ENCODE assay signal across 9 mouse cellular contexts in genomic region chr19:57816221-57816996, GRCm38 (mm10).
DNase-seq lines count a peak whose midpoint lies in the region; ATAC-seq and TF ChIP-seq lines count a peak whose summit lies in the region.
"Had no signal": no experiment of that assay in that cellular context is flagged by ENCODE, and none has a peak within 500 bp of the region (broad histone marks: within the 10 kb centered on the region; RNA-seq: fewer than 3 reads in every experiment).

No protein-coding gene starts in this region.

- 79% methylated on average over 17 of the region's 17 CpGs for WGBS in hindbrain, postnatal 0 days

- peak; percentile 65; the same call in 1 of the 2 replicates for ATAC-seq in common myeloid progenitor, adult 5-6 weeks (replicated peaks; ENCODE audit: low read depth, poor library complexity, severe bottlenecking)
- 0 out of 2 replicates have a peak, but pooled peaks have one; percentile 69 for ATAC-seq in hindbrain, postnatal 0 days
- ATAC-seq in erythroid progenitor cell, adult 5-6 weeks (replicated peaks; ENCODE audit: low FRiP score, poor library complexity, severe bottlenecking) = no peak

- no peak overlapping the region for H3K27ac ChIP-seq in hindbrain, postnatal 0 days
- H3K27ac ChIP-seq: limb, embryonic 13.5 days had no signal

- no peaks in the 10 kb centered on the region for H3K36me3 ChIP-seq in E14TG2a.4 (ENCODE audit: insufficient read depth, low read length)
- H3K36me3 ChIP-seq in hindbrain, postnatal 0 days (ENCODE audit: insufficient read depth, low read length) = no peaks in the 10 kb centered on the region
- H3K36me3 ChIP-seq: limb, embryonic 13.5 days had no signal

- peak; percentile 61 for TF ChIP-seq CTCF in E14TG2a.4 (conservative IDR thresholded peaks at IDR 0.05; ENCODE audit: low read length)
- peak; percentile 91 for TF ChIP-seq CTCF in hindbrain, postnatal 0 days (IDR thresholded peaks at IDR 0.05; ENCODE audit: low read depth)

- H3K4me1 ChIP-seq in E14TG2a.4 (replicated peaks; ENCODE audit: low read depth, low read length) = no peaks in the 10 kb centered on the region
- no peaks in the 10 kb centered on the region for H3K4me1 ChIP-seq in hindbrain, postnatal 0 days (ENCODE audit: insufficient read depth, low read length)
- H3K4me1 ChIP-seq: limb, embryonic 13.5 days had no signal

- H3K9ac ChIP-seq in hindbrain, postnatal 0 days (replicated peaks; ENCODE audit: low read length) = no peak overlapping the region
- H3K9ac ChIP-seq: limb, embryonic 13.5 days had no signal

- H3K27me3 ChIP-seq in E14TG2a.4 (ENCODE audit: insufficient read depth, low read length) = no peaks in the 10 kb centered on the region
- H3K27me3 ChIP-seq in hindbrain, postnatal 0 days (ENCODE audit: insufficient read depth, low read length) = no peaks in the 10 kb centered on the region
- H3K27me3 ChIP-seq: limb, embryonic 13.5 days had no signal

- DNase-seq in gastrocnemius, adult 18-20 months (ENCODE audit: low spot score) = peak; percentile 5
- no peak for DNase-seq in gastrocnemius, adult 8-10 months (ENCODE audit: low spot score in 2 of 2)
- peak; percentile 86 for DNase-seq in hindbrain, postnatal 0 days (ENCODE audit: low spot score)
- DNase-seq in left cerebral cortex, postnatal 36 days (ENCODE audit: low spot score in 2 of 2) = peak; percentile 25 to 44
- peak; percentile 75 for DNase-seq in retina, postnatal 1 day

- H3K9me3 ChIP-seq in E14TG2a.4 (ENCODE audit: low read length) = no peaks in the 10 kb centered on the region
- no peaks in the 10 kb centered on the region for H3K9me3 ChIP-seq in hindbrain, postnatal 0 days (ENCODE audit: low read length)
- H3K9me3 ChIP-seq: limb, embryonic 13.5 days had no signal

- H3K4me2 ChIP-seq in hindbrain, postnatal 0 days (ENCODE audit: low read depth, low read length) = no peak overlapping the region
- H3K4me2 ChIP-seq: limb, embryonic 13.5 days had no signal

- intact Hi-C loops in left cerebral cortex, postnatal 36 days (cut with DNase I) = loop anchor here (5.0 kb wide), 1 partner anchor 651 kb away; no protein-coding TSS in a partner anchor

- no peak overlapping the region for H3K4me3 ChIP-seq in E14TG2a.4 (replicated peaks; ENCODE audit: low read length)
- no peak overlapping the region for H3K4me3 ChIP-seq in hindbrain, postnatal 0 days (ENCODE audit: low read length)
- H3K4me3 ChIP-seq: limb, embryonic 13.5 days had no signal

Comparison
In these comparisons a context has a peak if more than half of its experiments do, and no peak if none do; other contexts are left out.
1. DNase-seq: peak in gastrocnemius, adult 18-20 months (single experiment), hindbrain, postnatal 0 days (single experiment), left cerebral cortex, postnatal 36 days (2 of 2) and retina, postnatal 1 day (single experiment); none in gastrocnemius, adult 8-10 months (0 of 2).